Mouse (Mus musculus) adrenal gland, postnatal 36 days (tissue): ENCODE data around the gene Olfr992. TPM values are rescaled to one million over a fixed set of nuclear protein-coding genes. Genes with fewer than 3 reads are reported as not detected.
"Not testable (repeated sequence)": the region's sequence is repeated elsewhere in the genome, so short reads cannot be mapped to it uniquely, and the experiment has no call there.

Source experiments
- DNase-seq, 2 experiments: peaks; one replicate each; pipeline ENCODE4 v3.0.0; 2021; ENCODE audit warnings: mixed read lengths in 1 of 2
- long read RNA-seq, 2 experiments: library from polyadenylated mRNA; stranded (forward); transcript quantifications; one replicate each; pipeline ENCODE4 v2.0.0; 2021; ENCODE audit warnings: borderline sequencing depth in 2 of 2
- total RNA-seq, 2 experiments: library from RNA; stranded (reverse); gene quantifications; 2 replicates each; pipeline ENCODE4 v1.2.3; 2021

Gene Olfr992
- not detected for total RNA-seq
- long read RNA-seq, experiment 1, result 0 reads
- long read RNA-seq, experiment 2, result 0 reads

DNA sequence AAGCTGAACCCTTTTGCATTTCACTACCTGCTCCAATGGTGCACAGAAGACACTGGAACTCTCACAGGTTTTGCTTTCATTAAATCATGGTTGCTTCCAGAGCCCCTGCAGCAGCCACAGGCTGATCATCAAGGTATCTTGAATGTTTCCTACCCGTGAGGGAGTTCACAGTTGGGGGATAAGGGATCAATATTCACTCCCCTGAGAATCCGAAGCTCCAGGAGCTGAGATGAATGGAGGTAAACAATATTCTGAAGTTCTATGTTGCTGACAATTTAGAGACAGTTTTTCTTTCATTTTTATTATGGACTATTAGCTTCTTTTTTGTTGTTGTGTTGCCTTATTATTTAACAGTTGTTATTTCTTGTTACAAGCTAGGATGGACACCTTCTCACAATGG is at the start of gene Olfr992:
TSS of gene Olfr992 (minus strand) at position 101 of the 400 bp plus-strand sequence.
- no peak for DNase-seq

DNA sequence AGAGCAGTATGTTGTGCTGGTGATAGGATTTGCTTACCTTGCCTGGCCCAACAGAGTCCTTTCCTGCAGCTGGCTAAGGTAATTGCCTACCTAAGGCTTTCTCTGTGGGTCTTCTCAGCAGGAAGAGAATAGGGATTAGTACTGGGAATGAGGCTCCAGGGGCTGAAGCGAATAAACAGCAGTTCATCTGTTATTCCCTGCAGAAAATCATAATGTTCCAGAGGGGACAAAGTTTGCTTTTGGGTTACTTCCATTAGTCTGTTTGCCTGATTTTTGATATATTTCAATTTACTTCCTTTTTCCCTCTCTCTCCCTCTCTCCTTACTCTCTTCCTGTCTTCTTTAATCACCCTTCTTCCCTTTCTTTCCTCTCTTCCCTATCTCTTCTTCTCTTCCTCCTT is 34.3 kb upstream of the Olfr992 start, which contains the start of gene Olfr995:
TSS of gene Olfr995 (minus strand) at position 101 of the 400 bp plus-strand sequence.
- DNase-seq, result no peak

DNA sequence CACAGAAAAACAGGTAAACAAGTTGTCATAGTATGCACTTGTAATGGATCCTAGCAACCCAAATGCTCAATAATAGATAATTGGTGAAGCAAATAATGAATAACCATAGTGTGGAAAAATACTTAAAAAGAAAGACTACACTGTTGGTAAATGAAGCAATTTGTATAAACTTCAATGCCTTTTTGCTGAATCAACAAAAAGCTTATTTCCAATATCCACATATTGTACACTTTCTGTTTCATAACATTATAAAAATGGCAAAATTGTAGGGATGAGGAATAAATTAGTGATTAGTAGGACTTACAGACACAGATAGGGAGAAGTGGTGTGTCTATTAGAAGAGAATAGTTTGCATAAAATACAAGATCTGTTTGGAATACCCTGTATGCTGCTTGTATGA is 33.3 kb upstream of the Olfr992 start:
- DNase-seq, result no peak

DNA sequence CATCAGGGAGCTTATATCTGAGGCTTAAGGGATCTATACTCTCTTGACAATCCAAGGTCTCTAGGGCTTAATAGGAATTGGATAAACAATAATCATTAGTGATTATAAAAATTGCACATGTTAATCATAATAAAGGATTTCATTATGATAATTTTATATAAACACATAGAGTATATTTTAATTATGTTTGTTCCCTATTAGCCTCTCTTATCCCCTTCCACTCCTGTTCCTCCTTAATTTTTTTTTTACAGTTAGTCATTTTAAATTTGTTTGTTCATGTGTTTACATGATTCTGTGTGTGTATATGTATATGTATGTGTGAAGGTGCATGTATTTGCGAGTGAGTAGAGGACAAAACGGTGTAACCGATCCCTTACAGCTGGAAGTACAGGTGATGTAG is 27.1 kb upstream of the Olfr992 start, which contains the start of gene Olfr994:
TSS of gene Olfr994 (minus strand) at position 101 of the 400 bp plus-strand sequence.
- DNase-seq, result no peak

DNA sequence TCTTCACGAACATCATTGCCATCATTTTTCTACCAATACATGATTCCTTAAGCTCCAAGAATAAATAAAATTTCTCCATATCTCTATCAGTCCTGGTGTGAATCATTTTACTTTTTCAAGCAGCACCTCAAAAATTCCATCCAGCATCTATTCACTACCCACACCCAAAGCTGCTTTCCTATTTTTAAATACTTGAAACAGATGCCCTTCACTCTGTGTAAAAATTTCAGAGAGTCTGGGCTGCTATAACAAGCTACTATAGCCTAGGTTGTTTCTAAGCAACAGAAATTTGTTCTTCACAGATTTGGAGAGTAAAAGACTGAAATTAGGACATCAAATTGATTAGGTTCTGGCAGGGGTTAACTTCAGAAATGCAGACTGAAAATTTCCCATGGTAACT is 16.6 kb upstream of the Olfr992 start:
- no peak for DNase-seq

DNA sequence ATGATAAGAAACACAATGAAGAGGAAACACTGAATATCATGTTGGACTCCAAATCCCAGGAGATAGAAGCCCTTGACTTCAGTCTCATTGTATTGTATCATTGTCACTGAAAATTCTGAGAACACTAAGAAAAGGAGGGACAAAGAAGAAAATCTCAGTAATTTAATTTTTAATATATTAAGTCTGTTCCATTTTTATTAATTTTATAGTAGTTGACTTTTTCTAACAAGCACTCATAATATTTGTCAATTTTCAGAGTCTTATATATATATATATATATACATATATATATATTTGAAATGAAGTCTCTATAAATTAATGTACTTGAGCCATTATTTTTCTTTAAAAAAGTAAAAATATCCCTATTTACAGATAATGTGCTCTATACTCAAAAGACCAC is 5.5 kb upstream of the Olfr992 start, which contains the start of gene Olfr993:
TSS of gene Olfr993 (minus strand) at position 101 of the 400 bp plus-strand sequence.
- DNase-seq, result no peak

DNA sequence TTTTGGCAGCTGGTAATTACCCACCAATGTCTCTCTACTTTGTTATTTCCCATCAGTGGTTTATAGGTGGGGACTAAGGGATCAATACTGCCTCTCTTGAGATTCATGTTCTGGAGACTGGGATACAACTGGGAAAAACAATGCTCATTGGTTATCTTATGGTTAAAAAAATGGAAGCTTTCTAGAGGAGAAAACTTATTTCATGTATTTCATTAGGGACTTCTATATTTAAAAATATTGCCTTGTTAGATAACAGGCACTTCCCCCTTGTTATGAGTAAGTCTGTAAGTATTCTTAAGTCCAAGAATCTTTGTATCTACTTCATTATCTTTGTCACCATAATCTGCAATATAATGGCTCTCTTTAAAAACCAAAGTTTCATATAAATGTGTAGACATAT is 46.1 kb downstream of the Olfr992 start, which contains the start of gene Olfr988:
TSS of gene Olfr988 (minus strand) at position 101 of the 400 bp plus-strand sequence.
- not testable (repeated sequence) for DNase-seq

Other genes starting within 250 kb of the Olfr992 start
- gene Lrrc55, start 212.3 kb downstream of the Olfr992 start, total RNA-seq, result 10 to 100 TPM; 13.8 to 24.4 TPM
- not detected for gene Olfr987, start 70.2 kb downstream of the Olfr992 start, total RNA-seq
- gene Olfr988, start 46.2 kb downstream of the Olfr992 start, total RNA-seq, result not detected
- gene Olfr993, start 5.4 kb upstream of the Olfr992 start, total RNA-seq, result not detected
- gene Olfr994, start 27.0 kb upstream of the Olfr992 start, total RNA-seq, result not detected
- not detected for gene Olfr995, start 34.2 kb upstream of the Olfr992 start, total RNA-seq
- under 1 TPM; 0.26 to 0.33 TPM for gene 4833423E24Rik, start 109.6 kb upstream of the Olfr992 start, total RNA-seq
- not detected for gene Olfr996, start 169.7 kb upstream of the Olfr992 start, total RNA-seq
- not detected for gene Olfr998, start 179.5 kb upstream of the Olfr992 start, total RNA-seq
- gene Olfr1000, start 202.4 kb upstream of the Olfr992 start, total RNA-seq, result not detected
- not detected for gene Olfr1002, start 241.2 kb upstream of the Olfr992 start, total RNA-seq